Mouse (Mus musculus): ENCODE data around the gene U90926. TPM values are rescaled to one million over a fixed set of nuclear protein-coding genes. Genes with fewer than 3 reads are reported as not detected.

The U90926 gene
- polyA plus RNA-seq (2014; fragmentation: Nextera tagmentation; extraction: Ambion mirVana), result not detected in 2 replicates

DNA sequence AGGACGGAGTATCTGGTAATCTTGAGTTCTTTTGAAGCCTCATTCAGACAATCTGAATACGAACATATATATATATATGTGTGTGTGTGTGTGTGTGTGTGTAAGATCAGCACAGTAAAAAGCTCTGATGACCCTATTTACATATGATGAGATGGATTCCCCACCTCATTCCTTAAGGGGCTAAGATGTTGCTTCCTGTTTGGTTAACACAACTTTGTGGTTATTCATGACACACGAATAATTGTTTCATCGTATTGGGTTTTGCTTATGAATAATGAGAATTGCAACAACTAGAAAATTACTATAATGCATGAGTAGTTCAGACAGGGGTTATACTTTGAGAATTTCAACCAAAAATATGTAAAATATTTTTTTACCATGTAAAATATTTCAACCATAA lies at the start of gene U90926:
U90926 (minus strand) TSS at position 101 of the 400 bp plus-strand sequence.
- no peak within 1 kb of the TSS for H3K4me2 ChIP-seq (replicated peaks; ENCODE audit: low read depth, low read length)
- 94% methylated on average over 4 of the region's 4 CpGs for WGBS
- ATAC-seq (ENCODE audit: low FRiP score, low TSS enrichment), result no peak
- no peaks in the 10 kb centered on the region for H3K27me3 ChIP-seq (ENCODE audit: control insufficient read depth, insufficient read depth, low read length)
- H3K27ac ChIP-seq (ENCODE audit: low read depth, low read length), result no peak within 1 kb of the TSS
- no peak within 1 kb of the TSS for H3K9ac ChIP-seq (ENCODE audit: low read depth, low read length)
- H3K4me1 ChIP-seq (ENCODE audit: control insufficient read depth, insufficient read depth, low read length), result no peaks in the 10 kb centered on the region
- H3K9me3 ChIP-seq (ENCODE audit: control insufficient read depth, low read length), result no peaks in the 10 kb centered on the region
- H3K4me3 ChIP-seq (ENCODE audit: low read length), result no peak within 1 kb of the TSS
- H3K36me3 ChIP-seq (ENCODE audit: control insufficient read depth, insufficient read depth, low read length), result no peaks in the 10 kb centered on the region

DNA sequence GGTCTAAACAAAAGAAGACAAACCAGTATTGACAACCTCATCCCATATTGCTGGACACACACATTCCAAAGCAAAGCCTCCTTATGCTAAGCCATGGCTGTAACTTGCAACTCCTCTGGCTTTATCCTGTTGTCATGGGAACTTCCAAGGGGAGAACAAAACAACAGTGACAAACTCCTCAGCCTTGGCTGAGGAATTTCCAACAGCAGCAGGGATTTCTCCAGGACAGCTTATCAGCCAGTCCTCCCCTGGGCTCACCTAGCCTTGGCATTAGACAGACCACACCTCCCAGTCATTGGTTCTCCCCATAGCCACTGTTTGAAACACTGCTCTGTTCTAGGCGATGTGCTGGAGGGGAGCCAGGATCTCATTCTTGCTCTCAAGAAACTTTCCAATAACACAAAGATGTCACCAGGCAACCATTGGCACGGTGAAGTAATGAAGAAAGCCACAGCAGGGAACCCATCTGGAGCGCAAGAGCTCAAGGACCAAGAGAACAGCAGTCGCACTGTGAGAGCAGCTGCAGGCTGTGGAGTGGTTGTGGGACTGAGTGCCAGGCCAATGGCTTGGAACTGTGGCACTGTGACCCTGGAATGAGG lies 48.7 kb upstream of the U90926 start:
- WGBS, result 54% methylated on average over 4 of the region's 4 CpGs
- Histone ChIP-seq H3K4me3 (ENCODE audit: low read length) (no peak overlapping the region), H3K9me3 (ENCODE audit: control insufficient read depth, low read length) (no peaks in the 10 kb centered on the region), H3K27ac (ENCODE audit: low read depth, low read length) (no peak overlapping the region), H3K36me3 (ENCODE audit: control insufficient read depth, insufficient read depth, low read length) (no peaks in the 10 kb centered on the region), H3K4me2 (replicated peaks; ENCODE audit: low read depth, low read length) (no peak overlapping the region), H3K27me3 (ENCODE audit: control insufficient read depth, insufficient read depth, low read length) (no peaks in the 10 kb centered on the region), H3K9ac (ENCODE audit: low read depth, low read length) (no peak overlapping the region), H3K4me1 (ENCODE audit: control insufficient read depth, insufficient read depth, low read length) (peaks cover 5% of the 10 kb centered on the region; the same call in 1 of the 2 replicates)
- ATAC-seq (ENCODE audit: low FRiP score, low TSS enrichment), result peak; percentile 76

DNA sequence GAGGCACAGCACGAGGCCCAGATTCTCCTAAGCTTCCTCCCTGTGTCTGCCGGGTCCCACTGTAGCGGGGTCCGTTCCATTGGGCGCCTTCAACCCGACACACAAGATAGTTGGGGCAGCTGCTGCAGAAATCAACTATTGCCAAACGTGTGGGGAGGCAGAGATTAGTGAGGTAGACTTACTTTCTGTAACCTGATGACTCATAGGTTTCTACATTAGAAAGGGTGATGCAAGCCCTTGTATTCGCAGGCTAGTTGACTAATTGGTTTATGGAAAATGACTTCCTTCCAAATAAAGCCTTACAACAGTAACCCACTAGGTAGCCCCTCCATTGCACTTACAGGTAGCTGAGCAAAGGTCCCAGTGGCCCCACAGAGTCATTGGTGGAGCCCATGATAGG lies 47.4 kb upstream of the U90926 start:
- no peak overlapping the region for H3K4me2 ChIP-seq (replicated peaks; ENCODE audit: low read depth, low read length)
- no peaks in the 10 kb centered on the region for H3K27me3 ChIP-seq (ENCODE audit: control insufficient read depth, insufficient read depth, low read length)
- peaks cover 8% of the 10 kb centered on the region; the same call in 1 of the 2 replicates for H3K4me1 ChIP-seq (ENCODE audit: control insufficient read depth, insufficient read depth, low read length)
- H3K9me3 ChIP-seq (ENCODE audit: control insufficient read depth, low read length), result no peaks in the 10 kb centered on the region
- no peak for ATAC-seq (ENCODE audit: low FRiP score, low TSS enrichment)
- no peak overlapping the region for H3K9ac ChIP-seq (ENCODE audit: low read depth, low read length)
- no peaks in the 10 kb centered on the region for H3K36me3 ChIP-seq (ENCODE audit: control insufficient read depth, insufficient read depth, low read length)
- H3K4me3 ChIP-seq (ENCODE audit: low read length), result no peak overlapping the region
- 86% methylated on average over 8 of the region's 8 CpGs for whole genome bisulfite sequencing
- no peak overlapping the region for H3K27ac ChIP-seq (ENCODE audit: low read depth, low read length)

DNA sequence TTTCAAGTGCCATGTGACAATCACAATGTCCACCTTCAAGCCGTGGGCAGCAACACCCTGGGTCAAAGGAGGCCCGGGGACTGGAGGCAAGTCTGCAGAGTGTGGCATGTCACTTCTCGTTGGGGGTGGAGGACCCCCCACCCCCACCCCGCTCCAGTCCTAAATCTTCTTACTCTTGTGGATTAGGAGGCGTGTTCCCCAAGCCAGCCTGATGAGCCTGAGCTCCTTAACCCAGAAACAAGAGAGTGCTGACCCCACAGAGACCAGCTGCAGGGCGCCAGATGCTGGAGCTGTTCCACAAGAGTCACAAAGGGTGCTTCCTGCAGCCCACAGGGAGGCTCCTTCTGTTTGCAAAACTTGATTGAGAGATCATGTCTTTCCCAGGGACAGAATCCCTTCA lies 41.0 kb upstream of the U90926 start, which contains the start of gene Ppef2:
Ppef2 (minus strand) TSS at position 61 of the 400 bp plus-strand sequence.
- 13% methylated on average over 6 of the region's 6 CpGs for WGBS

DNA sequence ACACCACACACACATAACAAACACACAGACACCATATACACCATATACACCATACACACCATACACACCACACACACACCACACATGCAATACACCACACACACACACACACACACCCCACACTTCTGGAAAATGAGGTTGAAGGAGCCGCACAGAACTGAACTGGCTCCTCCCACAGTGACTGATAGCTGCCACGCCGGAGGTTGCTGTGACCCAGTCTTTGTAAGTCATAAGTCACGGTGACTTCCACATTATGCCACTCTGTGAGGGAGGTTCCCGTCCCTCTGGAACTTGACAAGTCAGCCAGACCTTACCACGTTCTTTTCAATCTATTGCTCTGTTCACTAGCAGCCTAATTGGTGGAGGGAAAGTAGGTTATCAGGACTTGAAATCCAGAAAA lies 39.3 kb upstream of the U90926 start:
- H3K36me3 ChIP-seq (ENCODE audit: control insufficient read depth, insufficient read depth, low read length), result no peaks in the 10 kb centered on the region
- H3K4me1 ChIP-seq (ENCODE audit: control insufficient read depth, insufficient read depth, low read length), result peaks cover 15% of the 10 kb centered on the region; the same call in 1 of the 2 replicates
- H3K27ac ChIP-seq (ENCODE audit: low read depth, low read length), result no peak overlapping the region
- H3K4me3 ChIP-seq (ENCODE audit: low read length), result no peak overlapping the region
- no peaks in the 10 kb centered on the region for H3K9me3 ChIP-seq (ENCODE audit: control insufficient read depth, low read length)
- no peak overlapping the region for H3K9ac ChIP-seq (ENCODE audit: low read depth, low read length)
- no peaks in the 10 kb centered on the region for H3K27me3 ChIP-seq (ENCODE audit: control insufficient read depth, insufficient read depth, low read length)
- WGBS, result 30% methylated on average over 6 of the region's 6 CpGs
- ATAC-seq (ENCODE audit: low FRiP score, low TSS enrichment), result no peak
- H3K4me2 ChIP-seq (replicated peaks; ENCODE audit: low read depth, low read length), result no peak overlapping the region

More for the DNA sequence above, 41.0 kb upstream of the U90926 start, which contains the start of gene Ppef2:
- Histone ChIP-seq H3K4me3 (ENCODE audit: low read length) (no peak within 1 kb of the TSS), H3K27me3 (ENCODE audit: control insufficient read depth, insufficient read depth, low read length) (no peaks in the 10 kb centered on the region), H3K27ac (ENCODE audit: low read depth, low read length) (no peak within 1 kb of the TSS; the same call in 1 of the 2 replicates), H3K36me3 (ENCODE audit: control insufficient read depth, insufficient read depth, low read length) (no peaks in the 10 kb centered on the region), H3K9me3 (ENCODE audit: control insufficient read depth, low read length) (no peaks in the 10 kb centered on the region), H3K4me1 (ENCODE audit: control insufficient read depth, insufficient read depth, low read length) (peaks cover 15% of the 10 kb centered on the region; the same call in 1 of the 2 replicates), H3K4me2 (replicated peaks; ENCODE audit: low read depth, low read length) (no peak within 1 kb of the TSS), H3K9ac (ENCODE audit: low read depth, low read length) (no peak within 1 kb of the TSS)
- peak; percentile 40; the same call in 1 of the 2 replicates for ATAC-seq (ENCODE audit: low FRiP score, low TSS enrichment)

DNA sequence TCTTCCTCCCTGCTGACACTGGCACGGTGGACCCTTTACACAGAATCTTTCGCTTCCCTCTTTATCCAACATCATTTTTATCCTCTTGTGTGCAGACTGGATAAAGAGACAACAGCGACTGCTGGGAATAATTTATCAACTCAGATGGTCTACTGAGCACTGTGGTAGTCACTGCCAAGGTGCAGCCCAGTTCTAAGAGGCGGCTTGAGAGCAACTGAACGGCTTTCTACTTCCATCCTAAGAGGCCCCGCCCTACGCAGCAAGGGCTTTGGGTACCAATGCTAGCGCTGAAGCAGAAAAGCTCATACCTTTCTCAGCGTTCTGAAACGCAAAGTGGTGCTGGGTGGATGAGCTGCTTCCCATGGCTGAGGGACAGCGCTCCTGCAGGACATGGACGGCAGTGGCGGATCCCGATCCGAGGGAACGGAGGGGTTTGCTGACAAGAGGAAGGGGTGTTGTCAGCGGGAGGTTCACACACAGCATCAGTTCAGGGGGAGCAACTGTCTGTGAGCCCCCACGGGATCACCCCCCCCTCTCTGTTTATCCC lies 37.7 kb upstream of the U90926 start:
- peaks cover 12% of the 10 kb centered on the region; the same call in 1 of the 2 replicates for H3K4me1 ChIP-seq (ENCODE audit: control insufficient read depth, insufficient read depth, low read length)
- no peak overlapping the region for H3K27ac ChIP-seq (ENCODE audit: low read depth, low read length)
- ATAC-seq (ENCODE audit: low FRiP score, low TSS enrichment), result no peak
- no peak overlapping the region for H3K4me2 ChIP-seq (replicated peaks; ENCODE audit: low read depth, low read length)
- H3K36me3 ChIP-seq (ENCODE audit: control insufficient read depth, insufficient read depth, low read length), result no peaks in the 10 kb centered on the region
- no peaks in the 10 kb centered on the region for H3K9me3 ChIP-seq (ENCODE audit: control insufficient read depth, low read length)
- H3K9ac ChIP-seq (ENCODE audit: low read depth, low read length), result no peak overlapping the region
- H3K4me3 ChIP-seq (ENCODE audit: low read length), result no peak overlapping the region
- H3K27me3 ChIP-seq (ENCODE audit: control insufficient read depth, insufficient read depth, low read length), result no peaks in the 10 kb centered on the region
- 36% methylated on average over 18 of the region's 18 CpGs for WGBS

DNA sequence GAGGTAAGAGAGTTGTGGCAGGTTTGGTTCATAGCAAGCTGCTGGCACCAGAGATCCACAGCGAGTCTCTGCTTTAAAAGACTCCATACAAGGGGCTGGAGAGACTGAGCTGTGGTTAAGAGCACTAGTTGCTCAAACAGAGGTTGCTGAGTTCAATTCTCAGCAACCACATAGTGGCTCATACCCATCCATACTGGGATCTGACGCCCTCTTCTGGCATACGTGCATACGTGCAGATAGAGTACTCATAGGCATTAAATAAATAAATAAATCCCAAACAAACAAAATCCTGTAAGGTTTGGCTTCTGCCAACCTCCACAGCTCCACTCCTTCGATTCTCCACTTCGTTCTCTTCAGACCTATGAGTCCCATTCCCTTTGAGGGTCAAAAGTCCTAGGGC lies 36.8 kb upstream of the U90926 start:
- H3K27me3 ChIP-seq (ENCODE audit: control insufficient read depth, insufficient read depth, low read length), result no peaks in the 10 kb centered on the region
- H3K36me3 ChIP-seq (ENCODE audit: control insufficient read depth, insufficient read depth, low read length), result no peaks in the 10 kb centered on the region
- no peak for ATAC-seq (ENCODE audit: low FRiP score, low TSS enrichment)
- H3K9ac ChIP-seq (ENCODE audit: low read depth, low read length), result no peak overlapping the region
- peaks cover 9% of the 10 kb centered on the region; the same call in 1 of the 2 replicates for H3K4me1 ChIP-seq (ENCODE audit: control insufficient read depth, insufficient read depth, low read length)
- 94% methylated on average over 6 of the region's 6 CpGs for WGBS
- no peaks in the 10 kb centered on the region for H3K9me3 ChIP-seq (ENCODE audit: control insufficient read depth, low read length)
- no peak overlapping the region for H3K4me3 ChIP-seq (ENCODE audit: low read length)
- H3K4me2 ChIP-seq (replicated peaks; ENCODE audit: low read depth, low read length), result no peak overlapping the region
- H3K27ac ChIP-seq (ENCODE audit: low read depth, low read length), result no peak overlapping the region

DNA sequence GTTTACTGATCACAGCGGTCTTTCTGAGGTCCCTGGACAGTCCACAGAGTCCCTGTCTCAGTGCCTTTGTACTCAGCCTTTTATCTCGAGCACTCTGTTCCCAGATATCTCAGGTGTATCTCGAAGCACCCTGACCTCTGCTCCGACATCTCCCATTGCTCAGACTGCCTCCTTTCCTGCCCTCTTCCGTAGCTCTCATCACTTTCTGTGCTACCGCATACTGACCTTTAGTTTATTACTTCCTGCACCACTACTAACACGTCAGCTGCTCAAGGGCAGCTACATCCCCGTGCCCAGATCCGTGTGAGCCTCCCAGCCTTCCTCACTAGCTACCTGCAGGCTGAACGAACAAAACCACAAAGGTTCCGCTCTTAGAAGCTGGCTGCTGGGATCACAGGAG lies 33.4 kb upstream of the U90926 start:
- H3K36me3 ChIP-seq (ENCODE audit: control insufficient read depth, insufficient read depth, low read length), result no peaks in the 10 kb centered on the region
- no peak overlapping the region for H3K9ac ChIP-seq (ENCODE audit: low read depth, low read length)
- ATAC-seq (ENCODE audit: low FRiP score, low TSS enrichment), result no peak
- no peaks in the 10 kb centered on the region for H3K9me3 ChIP-seq (ENCODE audit: control insufficient read depth, low read length)
- no peak overlapping the region for H3K27ac ChIP-seq (ENCODE audit: low read depth, low read length)
- no peak overlapping the region for H3K4me2 ChIP-seq (replicated peaks; ENCODE audit: low read depth, low read length)
- H3K4me3 ChIP-seq (ENCODE audit: low read length), result no peak overlapping the region
- H3K4me1 ChIP-seq (ENCODE audit: control insufficient read depth, insufficient read depth, low read length), result no peaks in the 10 kb centered on the region
- 79% methylated on average over 11 of the region's 11 CpGs for WGBS
- H3K27me3 ChIP-seq (ENCODE audit: control insufficient read depth, insufficient read depth, low read length), result no peaks in the 10 kb centered on the region

DNA sequence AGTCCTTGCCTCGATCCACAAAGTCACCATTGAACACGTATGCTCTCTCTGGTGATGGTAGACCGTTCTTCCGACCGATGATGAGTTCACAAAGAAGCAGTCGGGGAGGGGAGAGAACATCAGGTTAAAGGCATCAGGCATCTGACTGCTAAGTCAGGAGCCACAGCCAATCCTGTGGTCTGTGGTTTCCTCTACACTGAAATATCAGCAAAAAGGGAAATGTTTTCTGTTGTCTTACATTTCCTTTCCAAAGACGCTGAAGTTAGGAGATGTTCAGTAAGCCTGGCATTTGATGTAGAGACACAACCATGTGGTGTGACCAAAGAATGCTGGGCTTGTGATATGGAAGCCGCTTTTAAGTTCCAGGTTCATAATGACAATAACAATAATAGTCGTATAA lies 30.3 kb upstream of the U90926 start:
- Histone ChIP-seq H3K4me2 (replicated peaks; ENCODE audit: low read depth, low read length) (no peak overlapping the region), H3K9ac (ENCODE audit: low read depth, low read length) (no peak overlapping the region), H3K4me1 (ENCODE audit: control insufficient read depth, insufficient read depth, low read length) (no peaks in the 10 kb centered on the region), H3K4me3 (ENCODE audit: low read length) (no peak overlapping the region), H3K27ac (ENCODE audit: low read depth, low read length) (no peak overlapping the region), H3K27me3 (ENCODE audit: control insufficient read depth, insufficient read depth, low read length) (no peaks in the 10 kb centered on the region), H3K36me3 (ENCODE audit: control insufficient read depth, insufficient read depth, low read length) (no peaks in the 10 kb centered on the region), H3K9me3 (ENCODE audit: control insufficient read depth, low read length) (no peaks in the 10 kb centered on the region)
- 90% methylated on average over 9 of the region's 9 CpGs for WGBS
- ATAC-seq (ENCODE audit: low FRiP score, low TSS enrichment), result no peak

Measured in kidney, embryonic 14.5 days (tissue).